Mouse (Mus musculus): ENCODE results near the gene Ptprd.

Gene Ptprd

GRCm38 (mm10) chr4:76583025-76583424 is 1628.7 kb downstream of the Ptprd start:
- DNase-seq = no peak

- no peak for DNase-seq
These were observed 1645.8 kb downstream of the Ptprd start for GRCm38 (mm10) chr4:76566006-76566405.

- DNase-seq = no peak
These were observed 1670.0 kb downstream of the Ptprd start for GRCm38 (mm10) chr4:76541769-76542168.

GRCm38 (mm10) chr4:76532926-76533325 is 1678.8 kb downstream of the Ptprd start:
- no peak for DNase-seq

- no peak for DNase-seq
These were observed 1686.5 kb downstream of the Ptprd start for GRCm38 (mm10) chr4:76525281-76525680.

GRCm38 (mm10) chr4:76503279-76503601 is 1708.5 kb downstream of the Ptprd start:
- no peak for DNase-seq

- no peak for DNase-seq
These were observed 1709.0 kb downstream of the Ptprd start for GRCm38 (mm10) chr4:76502575-76503278.

GRCm38 (mm10) chr4:76485848-76486247 is 1725.9 kb downstream of the Ptprd start:
- peak; percentile 13 to 21 for DNase-seq

- DNase-seq = peak in 1 of 2 experiments; percentile 23
These were observed 1743.2 kb downstream of the Ptprd start for GRCm38 (mm10) chr4:76468366-76469100.

- DNase-seq = no peak
These were observed 1747.1 kb downstream of the Ptprd start for GRCm38 (mm10) chr4:76464682-76465081.

- no peak for DNase-seq
These were observed 1750.4 kb downstream of the Ptprd start for GRCm38 (mm10) chr4:76461336-76461735.

GRCm38 (mm10) chr4:76460556-76460955 is 1751.2 kb downstream of the Ptprd start:
- DNase-seq = no peak

GRCm38 (mm10) chr4:76459621-76460020 is 1752.1 kb downstream of the Ptprd start:
- DNase-seq = no peak

- no peak for DNase-seq
These were observed 1759.5 kb downstream of the Ptprd start for GRCm38 (mm10) chr4:76452286-76452685.

- peak; percentile 64 to 69 for DNase-seq
These were observed 1760.7 kb downstream of the Ptprd start for GRCm38 (mm10) chr4:76451019-76451552.

- DNase-seq = peak; percentile 68 to 74
These were observed 1761.3 kb downstream of the Ptprd start for GRCm38 (mm10) chr4:76450351-76451018.

- DNase-seq = peak; percentile 80 to 85
These were observed 1762.1 kb downstream of the Ptprd start for GRCm38 (mm10) chr4:76449466-76450350.

- no peak for DNase-seq
These were observed 1762.9 kb downstream of the Ptprd start for GRCm38 (mm10) chr4:76448678-76449465.

- DNase-seq = no peak
These were observed 1764.4 kb downstream of the Ptprd start for GRCm38 (mm10) chr4:76447396-76447795.

GRCm38 (mm10) chr4:76444778-76445177 is 1767.0 kb downstream of the Ptprd start:
- no peak for DNase-seq

GRCm38 (mm10) chr4:76443553-76443952 is 1768.2 kb downstream of the Ptprd start:
- DNase-seq = no peak

Data from kidney, postnatal 36 days (tissue).